Mouse (Mus musculus): ENCODE measurements at regions not wholly inside any gene's neighbourhood (a gene's known extent, or its start where the extent isn't known, plus 50 kb on each side); places are given as distances from the start of the nearest gene placed in this dataset.

DNA sequence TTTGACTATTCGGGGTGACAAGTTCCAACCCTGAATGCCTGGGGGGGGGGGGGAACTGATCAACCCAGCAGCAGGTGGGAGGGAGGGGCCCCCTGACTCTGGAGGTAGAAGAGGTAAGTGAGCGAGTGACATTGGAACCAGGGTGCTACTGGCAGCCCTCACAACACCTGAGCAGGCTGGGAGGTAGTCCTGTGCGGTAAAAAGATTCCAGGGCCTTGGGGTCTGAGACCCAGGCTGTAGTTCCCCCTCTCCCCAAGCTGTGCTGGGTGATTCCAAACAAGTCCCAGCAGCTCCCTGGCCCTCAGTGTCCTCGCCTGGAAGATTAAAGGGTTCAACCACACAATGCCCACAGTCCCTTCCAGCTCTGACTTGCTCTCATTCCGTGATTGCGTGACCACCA is 240.4 kb downstream of the 3110018I06Rik start:
- Histone ChIP-seq H3K4me1 (0 out of 2 replicates have a peak, but pooled peaks cover 2% of the 10 kb centered on the region), H3K36me3 (no peaks in the 10 kb centered on the region), H3K4me2 (no peak overlapping the region), H3K27ac (no peak overlapping the region), H3K4me3 (no peak overlapping the region), H3K27me3 (no peaks in the 10 kb centered on the region), H3K9me3 (no peaks in the 10 kb centered on the region), H3K9ac (no peak overlapping the region)
- WGBS, result 67% methylated on average over 6 of the region's 6 CpGs
- ATAC-seq (ENCODE audit: borderline replicate concordance, extremely low read depth, low FRiP score, low TSS enrichment), result no peak

- Histone ChIP-seq H3K4me1 (no peaks in the 10 kb centered on the region), H3K36me3 (no peaks in the 10 kb centered on the region), H3K27me3 (no peaks in the 10 kb centered on the region), H3K27ac (no peak overlapping the region), H3K9me3 (no peaks in the 10 kb centered on the region), H3K4me2 (no peak overlapping the region), H3K9ac (no peak overlapping the region), H3K4me3 (no peak overlapping the region)
- no peak for ATAC-seq (ENCODE audit: borderline replicate concordance, extremely low read depth, low FRiP score, low TSS enrichment)
- WGBS, result 68% methylated on average over 11 of the region's 11 CpGs
Observed at GRCm38 (mm10) chr12:107729301-107729700, 240.9 kb downstream of the 3110018I06Rik start.

- Histone ChIP-seq H3K9me3 (no peaks in the 10 kb centered on the region), H3K36me3 (no peaks in the 10 kb centered on the region), H3K4me2 (no peak overlapping the region), H3K27me3 (no peaks in the 10 kb centered on the region), H3K4me3 (no peak overlapping the region), H3K4me1 (no peaks in the 10 kb centered on the region), H3K27ac (no peak overlapping the region), H3K9ac (no peak overlapping the region)
- 80% methylated on average over 4 of the region's 4 CpGs for WGBS
- no peak for ATAC-seq (ENCODE audit: borderline replicate concordance, extremely low read depth, low FRiP score, low TSS enrichment)
Observed at GRCm38 (mm10) chr12:107730940-107731339, 242.5 kb downstream of the 3110018I06Rik start.

DNA sequence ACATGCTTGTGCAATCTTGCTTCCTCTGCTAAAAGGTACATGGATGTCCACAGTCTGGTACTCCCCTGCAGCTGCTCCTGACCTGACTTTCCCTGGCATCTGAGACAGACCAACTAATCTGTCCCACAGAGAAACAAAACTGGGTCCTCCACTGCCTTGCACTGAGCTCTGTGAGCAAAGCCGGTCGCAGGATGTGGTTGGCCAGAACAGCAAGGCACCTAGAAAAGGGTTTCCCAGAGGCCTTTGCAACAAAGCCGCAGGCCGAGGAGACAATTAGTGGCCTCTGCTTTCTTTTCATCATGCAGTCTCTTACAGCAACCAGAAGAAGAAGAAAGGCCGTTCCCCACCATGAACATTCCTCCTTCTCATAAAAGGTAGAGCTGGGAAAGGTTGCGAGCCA is 246.1 kb downstream of the 3110018I06Rik start:
- Histone ChIP-seq H3K9me3 (no peaks in the 10 kb centered on the region), H3K27me3 (no peaks in the 10 kb centered on the region), H3K4me2 (no peak overlapping the region), H3K36me3 (no peaks in the 10 kb centered on the region), H3K4me1 (no peaks in the 10 kb centered on the region), H3K27ac (no peak overlapping the region), H3K4me3 (no peak overlapping the region), H3K9ac (no peak overlapping the region)
- 91% methylated on average over 6 of the region's 6 CpGs for WGBS
- ATAC-seq (ENCODE audit: borderline replicate concordance, extremely low read depth, low FRiP score, low TSS enrichment), result no peak

- Histone ChIP-seq H3K4me3 (no peak overlapping the region), H3K27me3 (no peaks in the 10 kb centered on the region), H3K4me2 (no peak overlapping the region), H3K9ac (no peak overlapping the region), H3K36me3 (no peaks in the 10 kb centered on the region), H3K27ac (no peak overlapping the region), H3K9me3 (no peaks in the 10 kb centered on the region), H3K4me1 (no peaks in the 10 kb centered on the region)
- ATAC-seq (ENCODE audit: borderline replicate concordance, extremely low read depth, low FRiP score, low TSS enrichment), result no peak
- 73% methylated on average over 13 of the region's 13 CpGs for WGBS
Observed at GRCm38 (mm10) chr12:107742641-107743040, 254.2 kb downstream of the 3110018I06Rik start.

GRCm38 (mm10) chr12:107744822-107745221 is 256.4 kb downstream of the 3110018I06Rik start:
- H3K27me3 ChIP-seq, result no peaks in the 10 kb centered on the region
- H3K27ac ChIP-seq, result no peak overlapping the region
- no peak overlapping the region for H3K4me2 ChIP-seq
- ATAC-seq (ENCODE audit: borderline replicate concordance, extremely low read depth, low FRiP score, low TSS enrichment), result no peak
- H3K4me1 ChIP-seq, result peaks cover 4% of the 10 kb centered on the region; the same call in 1 of the 2 replicates
- no peaks in the 10 kb centered on the region for H3K36me3 ChIP-seq
- no peaks in the 10 kb centered on the region for H3K9me3 ChIP-seq
- WGBS, result 85% methylated on average over 8 of the region's 8 CpGs
- H3K9ac ChIP-seq, result no peak overlapping the region
- H3K4me3 ChIP-seq, result no peak overlapping the region

- H3K4me3 ChIP-seq, result no peak overlapping the region
- H3K36me3 ChIP-seq, result no peaks in the 10 kb centered on the region
- no peaks in the 10 kb centered on the region for H3K9me3 ChIP-seq
- H3K9ac ChIP-seq, result no peak overlapping the region
- no peaks in the 10 kb centered on the region for H3K27me3 ChIP-seq
- H3K27ac ChIP-seq, result no peak overlapping the region
- H3K4me2 ChIP-seq, result no peak overlapping the region
- ATAC-seq (ENCODE audit: borderline replicate concordance, extremely low read depth, low FRiP score, low TSS enrichment), result 0 out of 2 replicates have a peak, but pooled peaks have one; percentile 2
- 45% methylated on average over 18 of the region's 18 CpGs for WGBS
- peaks cover 23% of the 10 kb centered on the region for H3K4me1 ChIP-seq
Observed at GRCm38 (mm10) chr12:107748481-107749380, 254.7 kb downstream of the Bcl11b start.

DNA sequence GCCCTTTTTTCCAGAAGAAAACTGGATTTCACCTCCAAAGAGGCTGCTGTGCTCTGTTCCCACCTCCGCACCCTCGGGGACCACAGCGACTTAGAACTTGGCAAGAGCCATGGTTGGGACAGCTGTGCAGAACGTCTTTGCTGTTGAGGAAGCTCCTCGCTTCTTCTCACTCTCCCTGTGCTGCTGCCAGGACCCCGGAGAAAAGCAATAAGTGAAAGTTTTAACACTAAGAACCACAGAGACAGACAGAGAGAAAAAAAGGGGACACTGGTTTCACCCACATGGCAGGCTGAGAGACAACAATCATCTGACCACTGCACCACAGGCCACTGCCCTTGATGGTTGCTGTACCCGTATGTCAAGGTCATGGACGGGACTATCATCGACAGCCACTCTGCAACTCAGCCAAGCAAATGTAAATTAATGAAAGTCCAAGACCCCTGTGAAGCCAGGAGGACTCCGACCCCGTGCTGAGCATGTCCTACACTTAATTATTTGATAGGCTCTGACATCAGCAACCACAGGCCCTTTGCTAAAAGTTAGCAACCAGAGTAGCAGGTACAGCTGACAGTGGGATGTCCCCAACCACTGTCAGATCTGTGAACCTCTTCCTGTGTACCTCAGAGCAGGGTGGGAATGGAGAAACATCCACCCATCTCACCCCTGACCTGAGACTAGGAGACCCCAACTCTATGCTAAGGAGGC is 253.9 kb downstream of the Bcl11b start:
- Histone ChIP-seq H3K27me3 (no peaks in the 10 kb centered on the region), H3K9ac (no peak overlapping the region), H3K4me2 (no peak overlapping the region), H3K4me3 (no peak overlapping the region), H3K4me1 (peaks cover 27% of the 10 kb centered on the region), H3K9me3 (no peaks in the 10 kb centered on the region), H3K36me3 (no peaks in the 10 kb centered on the region), H3K27ac (no peak overlapping the region)
- no peak for ATAC-seq (ENCODE audit: borderline replicate concordance, extremely low read depth, low FRiP score, low TSS enrichment)
- 55% methylated on average over 11 of the region's 11 CpGs for WGBS

GRCm38 (mm10) chr12:107750285-107750927 is 253.0 kb downstream of the Bcl11b start:
- WGBS, result 83% methylated on average over 8 of the region's 8 CpGs
- H3K4me1 ChIP-seq, result peaks cover 31% of the 10 kb centered on the region

DNA sequence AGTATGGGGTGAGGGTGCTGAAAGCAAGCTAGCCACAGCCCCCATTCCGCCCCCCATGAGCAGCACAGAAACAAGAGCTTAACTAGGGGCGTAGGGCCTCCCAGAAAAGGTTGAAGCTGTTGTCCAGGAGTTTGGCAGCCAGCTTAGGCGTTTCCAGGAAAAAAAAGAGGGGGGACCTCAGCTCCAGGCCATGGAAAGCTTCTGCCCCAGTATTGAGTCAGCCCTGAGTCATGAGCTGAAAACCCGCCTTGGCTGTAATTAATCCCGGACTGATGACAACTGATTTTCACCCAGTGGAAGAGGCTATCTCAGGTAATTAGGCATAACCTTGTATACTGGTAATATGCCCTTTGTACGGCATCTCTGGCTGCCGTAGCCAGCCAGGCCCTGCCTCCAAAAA is 251.3 kb downstream of the Bcl11b start:
- no peaks in the 10 kb centered on the region for H3K36me3 ChIP-seq
- no peak overlapping the region for H3K4me3 ChIP-seq
- H3K27ac ChIP-seq, result no peak overlapping the region
- 60% methylated on average over 7 of the region's 7 CpGs for WGBS
- peaks cover 48% of the 10 kb centered on the region for H3K4me1 ChIP-seq
- H3K9ac ChIP-seq, result no peak overlapping the region
- ATAC-seq (ENCODE audit: borderline replicate concordance, extremely low read depth, low FRiP score, low TSS enrichment), result no peak
- no peaks in the 10 kb centered on the region for H3K9me3 ChIP-seq
- no peaks in the 10 kb centered on the region for H3K27me3 ChIP-seq
- H3K4me2 ChIP-seq, result no peak overlapping the region

More at GRCm38 (mm10) chr12:107750285-107750927, 253.0 kb downstream of the Bcl11b start:
- H3K27ac ChIP-seq, result no peak overlapping the region
- H3K36me3 ChIP-seq, result no peaks in the 10 kb centered on the region
- H3K9me3 ChIP-seq, result no peaks in the 10 kb centered on the region
- H3K4me2 ChIP-seq, result no peak overlapping the region
- no peaks in the 10 kb centered on the region for H3K27me3 ChIP-seq
- H3K9ac ChIP-seq, result no peak overlapping the region
- no peak overlapping the region for H3K4me3 ChIP-seq
- no peak for ATAC-seq (ENCODE audit: borderline replicate concordance, extremely low read depth, low FRiP score, low TSS enrichment)

GRCm38 (mm10) chr12:107752587-107752986 is 250.8 kb downstream of the Bcl11b start:
- Histone ChIP-seq H3K4me3 (no peak overlapping the region), H3K4me1 (peaks cover 52% of the 10 kb centered on the region), H3K9me3 (no peaks in the 10 kb centered on the region), H3K4me2 (no peak overlapping the region), H3K27ac (no peak overlapping the region), H3K27me3 (no peaks in the 10 kb centered on the region), H3K9ac (no peak overlapping the region), H3K36me3 (no peaks in the 10 kb centered on the region)
- no peak for ATAC-seq (ENCODE audit: borderline replicate concordance, extremely low read depth, low FRiP score, low TSS enrichment)
- WGBS, result 28% methylated on average over 8 of the region's 8 CpGs

DNA sequence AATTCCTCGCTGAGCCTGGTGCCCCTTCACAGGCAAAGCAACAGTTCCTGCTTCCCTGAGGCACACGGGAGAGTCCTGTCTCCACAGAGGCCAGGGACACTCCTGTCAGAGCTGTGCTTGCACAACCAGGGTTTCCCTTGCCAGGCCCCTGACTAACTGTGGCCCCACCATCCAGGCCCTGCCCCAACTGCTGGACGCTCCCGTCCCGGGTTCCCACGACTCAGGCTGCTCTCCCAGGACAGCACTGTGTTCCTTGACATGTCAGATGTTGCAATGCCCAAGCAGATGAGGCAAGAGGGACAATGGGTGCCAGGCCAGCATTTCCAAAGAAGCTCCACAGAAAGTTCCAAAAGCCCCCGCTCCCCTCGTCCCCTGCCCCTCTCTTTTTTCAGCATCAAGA is 250.4 kb downstream of the Bcl11b start:
- Histone ChIP-seq H3K9me3 (no peaks in the 10 kb centered on the region), H3K4me2 (no peak overlapping the region), H3K27me3 (no peaks in the 10 kb centered on the region), H3K9ac (no peak overlapping the region), H3K27ac (peak overlapping the region; percentile 39; the same call in 1 of the 2 replicates), H3K4me1 (peaks cover 57% of the 10 kb centered on the region), H3K36me3 (no peaks in the 10 kb centered on the region), H3K4me3 (no peak overlapping the region)
- ATAC-seq (ENCODE audit: borderline replicate concordance, extremely low read depth, low FRiP score, low TSS enrichment), result no peak
- 28% methylated on average over 8 of the region's 8 CpGs for WGBS

All from lung, embryonic 15.5 days (tissue).